Comparison of ENCODE assay signal across 17 mouse cellular contexts in the genomic region with DNA sequence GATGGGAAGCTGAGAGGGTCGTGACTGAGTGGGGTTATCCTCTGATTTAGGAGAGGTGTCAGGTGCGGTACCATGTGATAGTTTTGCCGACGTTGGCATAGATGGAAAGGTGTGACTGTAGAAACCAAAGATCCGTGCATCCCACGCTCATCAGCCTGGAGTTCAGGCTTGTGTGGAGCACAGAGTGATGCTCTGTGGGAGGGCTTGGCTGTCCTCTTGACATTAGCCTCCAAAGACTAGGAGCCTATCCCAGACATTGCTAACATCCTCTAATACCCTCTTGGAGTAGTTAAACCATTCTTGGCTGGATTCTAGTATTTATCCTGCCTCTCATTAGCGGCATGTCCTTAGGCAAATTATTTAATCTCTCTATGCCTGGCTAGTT. TPM values are rescaled to one million over a fixed set of nuclear protein-coding genes. Genes with fewer than 3 reads are reported as not detected.
DNase-seq lines count a peak whose midpoint lies in the region; ATAC-seq and TF ChIP-seq lines count a peak whose summit lies in the region.
"Had no signal": no experiment of that assay in that cellular context is flagged by ENCODE, and none has a peak within 500 bp of the region (broad histone marks: within the 10 kb centered on the region; RNA-seq: fewer than 3 reads in every experiment).

No protein-coding gene starts in this region.

- peak overlapping the region; percentile 11 for H3K4me3 ChIP-seq in cerebellum, adult 2 months (replicated peaks; ENCODE audit: insufficient read depth, low read depth, low read length)
- H3K4me3 ChIP-seq in hindbrain, embryonic 14.5 days (replicated peaks; ENCODE audit: low read length) = no peak overlapping the region
- no peak overlapping the region for H3K4me3 ChIP-seq in hindbrain, embryonic 11.5 days (ENCODE audit: low read depth, low read length)
- H3K4me3 ChIP-seq in testis, adult 2 months (ENCODE audit: control insufficient read depth, low read depth, low read length) = peak overlapping the region; percentile 67
- H3K4me3 ChIP-seq: heart, embryonic 10.5 days; liver, embryonic 12.5 days; lung, embryonic 15.5 days; midbrain, embryonic 15.5 days had no signal

- H3K36me3 ChIP-seq in hindbrain, embryonic 14.5 days (replicated peaks; ENCODE audit: control insufficient read depth, insufficient read depth) = no peaks in the 10 kb centered on the region
- no peaks in the 10 kb centered on the region for H3K36me3 ChIP-seq in hindbrain, embryonic 11.5 days (ENCODE audit: control insufficient read depth, insufficient read depth, low read length)
- H3K36me3 ChIP-seq in testis, adult 2 months (ENCODE audit: control insufficient read depth, insufficient read depth, low read length) = no peaks in the 10 kb centered on the region
- H3K36me3 ChIP-seq: heart, embryonic 10.5 days; liver, embryonic 12.5 days; lung, embryonic 15.5 days; midbrain, embryonic 15.5 days had no signal

- H3K27ac ChIP-seq in cerebellum, adult 2 months (ENCODE audit: insufficient read depth, low read length) = peak overlapping the region; percentile 83
- H3K27ac ChIP-seq in hindbrain, embryonic 14.5 days = no peak overlapping the region
- H3K27ac ChIP-seq in hindbrain, embryonic 11.5 days (ENCODE audit: low read depth, low read length) = no peak overlapping the region
- H3K27ac ChIP-seq in testis, adult 2 months (ENCODE audit: control insufficient read depth, insufficient read depth, low read depth, low read length) = peak overlapping the region; percentile 25; the same call in 1 of the 2 replicates
- H3K27ac ChIP-seq: heart, embryonic 10.5 days; liver, embryonic 12.5 days; lung, embryonic 15.5 days; macrophage; midbrain, embryonic 15.5 days had no signal

- no peak overlapping the region for H3K4me2 ChIP-seq in hindbrain, embryonic 14.5 days (replicated peaks)
- H3K4me2 ChIP-seq in hindbrain, embryonic 11.5 days (replicated peaks; ENCODE audit: low read depth, low read length) = no peak overlapping the region
- H3K4me2 ChIP-seq: liver, embryonic 12.5 days; lung, embryonic 15.5 days; midbrain, embryonic 15.5 days had no signal

- TF ChIP-seq CTCF in cerebellum, adult 2 months (IDR thresholded peaks at IDR 0.05; ENCODE audit: borderline replicate concordance, insufficient read depth, low read depth, low read length) = no peak
- TF ChIP-seq CTCF in testis, adult 2 months (IDR thresholded peaks at IDR 0.05; ENCODE audit: control insufficient read depth, insufficient read depth, insufficient replicate concordance, low read depth, low read length) = no peak

- ATAC-seq in hindbrain, embryonic 14.5 days (ENCODE audit: low FRiP score) = peak; percentile 7; the same call in 1 of the 2 replicates
- no peak for ATAC-seq in hindbrain, embryonic 11.5 days (ENCODE audit: low FRiP score)
- ATAC-seq: liver, embryonic 12.5 days had no signal

- 12% methylated on average over 7 of the region's 7 CpGs for WGBS in cerebellum, adult 2 months
- 79% methylated on average over 7 of the region's 7 CpGs for WGBS in hindbrain, embryonic 14.5 days
- 96% methylated on average over 7 of the region's 7 CpGs for WGBS in hindbrain, embryonic 11.5 days

- peaks cover 52% of the 10 kb centered on the region for H3K4me1 ChIP-seq in cerebellum, adult 2 months (ENCODE audit: control insufficient read depth, insufficient read depth, low read length)
- peaks cover 13% of the 10 kb centered on the region for H3K4me1 ChIP-seq in hindbrain, embryonic 14.5 days (replicated peaks; ENCODE audit: control insufficient read depth, insufficient read depth, low read length)
- no peaks in the 10 kb centered on the region for H3K4me1 ChIP-seq in hindbrain, embryonic 11.5 days (replicated peaks; ENCODE audit: control insufficient read depth, insufficient read depth, low read length)
- H3K4me1 ChIP-seq in testis, adult 2 months (ENCODE audit: control insufficient read depth, insufficient read depth, low read length) = peaks cover 7% of the 10 kb centered on the region

- no peaks in the 10 kb centered on the region for H3K9me3 ChIP-seq in hindbrain, embryonic 14.5 days (ENCODE audit: control insufficient read depth, low read length)
- H3K9me3 ChIP-seq in hindbrain, embryonic 11.5 days (ENCODE audit: control insufficient read depth, low read length) = no peaks in the 10 kb centered on the region; the same call in 1 of the 2 replicates
- H3K9me3 ChIP-seq: heart, embryonic 10.5 days; liver, embryonic 12.5 days; lung, embryonic 15.5 days; midbrain, embryonic 15.5 days had no signal

- peak in 1 of 2 experiments; percentile 90 for DNase-seq in cerebellum, adult 2 months
- DNase-seq in cerebellum, adult 11 months = no peak
- no peak for DNase-seq in hindbrain, embryonic 14.5 days (ENCODE audit: low spot score)
- DNase-seq in hindbrain, embryonic 11.5 days (ENCODE audit: low spot score) = no peak
- no peak for DNase-seq in testis, postnatal 14 days (ENCODE audit: low spot score)
- no peak for DNase-seq in right cerebral cortex, postnatal 25 days
- DNase-seq: embryo, embryonic 11 days; heart, postnatal 14 days; right cerebral cortex, postnatal 14 days; thymus, postnatal 25 days had no signal

- no peaks in the 10 kb centered on the region for H3K27me3 ChIP-seq in cerebellum, adult 2 months (ENCODE audit: control insufficient read depth, insufficient read depth, low read length)
- H3K27me3 ChIP-seq in hindbrain, embryonic 14.5 days (ENCODE audit: control insufficient read depth, insufficient read depth, low read length) = no peaks in the 10 kb centered on the region
- no peaks in the 10 kb centered on the region for H3K27me3 ChIP-seq in hindbrain, embryonic 11.5 days (ENCODE audit: control insufficient read depth, insufficient read depth, low read length)
- no peaks in the 10 kb centered on the region for H3K27me3 ChIP-seq in testis, adult 2 months (ENCODE audit: control insufficient read depth, insufficient read depth, low read length)
- H3K27me3 ChIP-seq: CH12.LX; liver, embryonic 12.5 days; lung, embryonic 15.5 days; midbrain, embryonic 15.5 days had no signal

- TF ChIP-seq POLR2A in cerebellum, adult 2 months (IDR thresholded peaks at IDR 0.05; ENCODE audit: borderline replicate concordance, insufficient read depth, low read length) = no peak
- TF ChIP-seq POLR2A in testis, adult 2 months (IDR thresholded peaks at IDR 0.05; ENCODE audit: control insufficient read depth, low read depth, low read length) = no peak

- no peak overlapping the region for H3K9ac ChIP-seq in hindbrain, embryonic 14.5 days
- H3K9ac ChIP-seq in hindbrain, embryonic 11.5 days (ENCODE audit: low read depth, low read length) = no peak overlapping the region
- H3K9ac ChIP-seq: liver, embryonic 12.5 days; lung, embryonic 15.5 days; midbrain, embryonic 15.5 days had no signal

RNA-seq across cellular contexts. Expression of gene Tspan5, which starts 42.6 kb away (rescaled TPM):
- 166 TPM in 2 replicates for polyA plus RNA-seq in cerebellum, adult 2 months (2012; rRNA removed)
- 115 and 130 TPM in 2 replicates for polyA plus RNA-seq in hindbrain, embryonic 14.5 days (2014; fragmentation: Nextera tagmentation; extraction: Ambion mirVana)
- polyA plus RNA-seq in hindbrain, embryonic 11.5 days (2014; fragmentation: Nextera tagmentation; extraction: Ambion mirVana) = 51.0 and 64.9 TPM in 2 replicates
- polyA plus RNA-seq in testis, adult 2 months (2012; rRNA removed) = 23.6 and 27.9 TPM in 2 replicates

Comparison
In these comparisons a context has a peak if more than half of its experiments do, and no peak if none do; other contexts are left out.
1. H3K27ac ChIP-seq: peak in cerebellum, adult 2 months (single experiment) and testis, adult 2 months (single experiment); none in hindbrain, embryonic 14.5 days (single experiment) and hindbrain, embryonic 11.5 days (single experiment).
2. H3K4me3 ChIP-seq: peak in cerebellum, adult 2 months (single experiment) and testis, adult 2 months (single experiment); none in hindbrain, embryonic 14.5 days (single experiment) and hindbrain, embryonic 11.5 days (single experiment).